In genomic region chr13:26976024-26976423, GRCm38 (mm10) we compare ENCODE assay signal across 29 mouse cellular contexts.
"Had no signal": no experiment of that assay in that cellular context is flagged by ENCODE, and none has a peak within 500 bp of the region (broad histone marks: within the 10 kb centered on the region; RNA-seq: fewer than 3 reads in every experiment).

No protein-coding gene starts in this region.

- H3K27me3 ChIP-seq: heart, embryonic 13.5 days; heart, embryonic 15.5 days; hindbrain, embryonic 13.5 days; hindbrain, embryonic 15.5 days; kidney, embryonic 15.5 days; limb, embryonic 12.5 days; liver, embryonic 13.5 days; liver, embryonic 15.5 days had no signal

- DNase-seq: gastrocnemius, adult 2 months; gastrocnemius, postnatal 14 days; gastrocnemius, postnatal 36 days; heart, adult 11 months; heart, adult 2 months; heart, postnatal 14 days; heart, postnatal 36 days; kidney, adult 11 months; kidney, adult 2 months; kidney, adult 9 months; kidney, postnatal 14 days; kidney, postnatal 36 days; liver; liver, embryonic 13.5 days had no signal

- H3K36me3 ChIP-seq: heart, embryonic 13.5 days; heart, embryonic 15.5 days; hindbrain, embryonic 13.5 days; hindbrain, embryonic 15.5 days; kidney, embryonic 15.5 days; limb, embryonic 10.5 days; limb, embryonic 12.5 days; liver, embryonic 13.5 days; liver, embryonic 15.5 days had no signal

- ATAC-seq: hindbrain, postnatal 0 days; intestine, embryonic 16.5 days had no signal

- H3K9me3 ChIP-seq: heart, embryonic 13.5 days; heart, embryonic 15.5 days; hindbrain, embryonic 13.5 days; hindbrain, embryonic 15.5 days; kidney, embryonic 15.5 days; limb, embryonic 10.5 days; limb, embryonic 12.5 days; liver, embryonic 13.5 days; liver, embryonic 15.5 days had no signal

- H3K27ac ChIP-seq: gastrocnemius, adult 2 months; heart, adult 2 months; heart, embryonic 13.5 days; heart, embryonic 15.5 days; hindbrain, embryonic 13.5 days; hindbrain, embryonic 15.5 days; hindbrain, postnatal 0 days; kidney, embryonic 15.5 days; kidney, postnatal 0 days; layer of hippocampus, adult 2 months; left cerebral cortex, adult 2 months; limb, embryonic 10.5 days; limb, embryonic 12.5 days; liver, embryonic 13.5 days; liver, embryonic 15.5 days had no signal

- H3K9ac ChIP-seq: heart, embryonic 13.5 days; heart, embryonic 15.5 days; hindbrain, embryonic 13.5 days; hindbrain, embryonic 15.5 days; kidney, embryonic 15.5 days; limb, embryonic 12.5 days; liver, embryonic 13.5 days; liver, embryonic 15.5 days had no signal

- H3K4me1 ChIP-seq: heart, embryonic 13.5 days; heart, embryonic 15.5 days; hindbrain, embryonic 13.5 days; hindbrain, embryonic 15.5 days; kidney, embryonic 15.5 days; limb, embryonic 10.5 days; limb, embryonic 12.5 days; liver, embryonic 13.5 days; liver, embryonic 15.5 days had no signal

- H3K4me3 ChIP-seq: gastrocnemius, adult 2 months; heart, adult 2 months; heart, embryonic 13.5 days; heart, embryonic 15.5 days; hindbrain, embryonic 13.5 days; hindbrain, embryonic 15.5 days; kidney, embryonic 15.5 days; layer of hippocampus, adult 2 months; left cerebral cortex, adult 2 months; limb, embryonic 10.5 days; limb, embryonic 12.5 days; liver, embryonic 13.5 days; liver, embryonic 15.5 days had no signal

- H3K4me2 ChIP-seq: heart, embryonic 11.5 days; heart, embryonic 13.5 days; heart, embryonic 15.5 days; hindbrain, embryonic 13.5 days; hindbrain, embryonic 15.5 days; kidney, embryonic 15.5 days; limb, embryonic 12.5 days; liver, embryonic 11.5 days; liver, embryonic 13.5 days; liver, embryonic 15.5 days had no signal
